Comparison of ENCODE assay signal across 8 mouse cellular contexts in the genomic region with DNA sequence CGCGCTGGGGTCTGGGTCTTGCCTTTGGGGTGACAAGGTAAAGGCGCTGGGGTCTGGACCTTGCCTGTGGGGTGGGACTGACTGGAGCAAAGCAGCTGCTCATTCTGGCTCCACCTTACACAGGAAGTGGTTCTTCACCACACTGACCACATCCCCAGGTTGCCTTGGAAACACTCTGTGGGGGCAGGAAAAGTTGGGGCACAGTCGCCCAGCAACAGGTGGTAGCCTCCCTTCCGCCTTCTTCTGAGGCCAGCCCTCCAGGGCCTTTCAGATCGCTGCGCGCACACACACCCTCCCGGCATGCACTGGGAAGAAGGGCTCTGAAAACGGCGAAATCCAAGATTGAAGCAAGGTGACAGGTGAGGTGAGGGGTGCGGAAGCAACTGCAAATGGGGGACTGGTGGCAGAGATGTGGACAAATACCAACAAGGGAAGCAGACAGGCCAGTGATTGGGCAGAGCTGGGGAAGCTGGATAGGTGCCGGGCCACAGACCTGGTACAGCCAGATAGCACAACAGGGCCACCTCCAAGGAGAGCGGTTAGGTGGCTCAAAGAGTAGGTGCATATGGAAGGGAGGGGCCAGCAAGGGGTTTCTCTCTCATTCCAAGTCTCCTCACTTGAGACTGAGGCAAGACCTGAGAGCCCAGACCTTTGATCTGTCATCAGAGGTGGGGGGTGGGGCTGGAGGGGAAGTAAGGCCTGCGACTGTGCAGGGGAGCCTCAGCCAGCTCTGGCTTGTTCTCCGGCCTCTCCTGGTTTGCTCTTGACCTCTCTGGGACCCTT. TPM values are rescaled to one million over a fixed set of nuclear protein-coding genes. Genes with fewer than 3 reads are reported as not detected.
DNase-seq lines count a peak whose midpoint lies in the region; ATAC-seq and TF ChIP-seq lines count a peak whose summit lies in the region.

A gene (plus strand): TSS at position 246 of the 783 bp plus-strand sequence.

- WGBS in heart, postnatal 0 days = 62% methylated on average over 16 of the region's 16 CpGs
- 58% methylated on average over 16 of the region's 16 CpGs for WGBS in limb, embryonic 13.5 days

- H3K4me1 ChIP-seq in heart, postnatal 0 days (ENCODE audit: control insufficient read depth, insufficient read depth) = peaks cover 9% of the 10 kb centered on the region; the same call in 1 of the 2 replicates
- H3K4me1 ChIP-seq in limb, embryonic 13.5 days = 0 out of 2 replicates have a peak, but pooled peaks cover 12% of the 10 kb centered on the region

- H3K9me3 ChIP-seq in heart, postnatal 0 days (replicated peaks; ENCODE audit: control insufficient read depth, low read length) = no peaks in the 10 kb centered on the region
- H3K9me3 ChIP-seq in limb, embryonic 13.5 days = no peaks in the 10 kb centered on the region

- peak; percentile 27 to 80 for DNase-seq in left cerebral cortex, postnatal 10 days (ENCODE audit: extremely low spot score in 1 of 2, low spot score in 2 of 2)
- no peak for DNase-seq in left cerebral cortex, postnatal 14 days (ENCODE audit: low spot score in 2 of 2)
- DNase-seq in brain, adult 2 months (ENCODE audit: low read depth, low spot score) = peak; percentile 51
- no peak for DNase-seq in heart, postnatal 0 days (ENCODE audit: low spot score)
- no peak for DNase-seq in frontal cortex, postnatal 25 days (ENCODE audit: low spot score in 2 of 2)
- DNase-seq in cerebellum, postnatal 14 days = no peak

- no peak for ATAC-seq in heart, postnatal 0 days (ENCODE audit: insufficient read depth, low read depth)
- peak; percentile 32; the same call in 1 of the 2 replicates for ATAC-seq in limb, embryonic 13.5 days (ENCODE audit: low FRiP score, low read depth)

- TF ChIP-seq POLR2A in myocyte (IDR thresholded peaks at IDR 0.05; ENCODE audit: insufficient read length, low read depth) = peak; percentile 46

- peak within 1 kb of the TSS; percentile 55 for H3ac ChIP-seq in myocyte (ENCODE audit: control insufficient read depth, insufficient read length)

- no peaks in the 10 kb centered on the region for H3K36me3 ChIP-seq in heart, postnatal 0 days (replicated peaks; ENCODE audit: control insufficient read depth, insufficient read depth, low read length)
- H3K36me3 ChIP-seq in limb, embryonic 13.5 days = no peaks in the 10 kb centered on the region
- H3K36me3 ChIP-seq in myocyte (ENCODE audit: control insufficient read depth, insufficient read depth) = peaks cover 9% of the 10 kb centered on the region

- H3K27me3 ChIP-seq in heart, postnatal 0 days (ENCODE audit: control insufficient read depth, insufficient read depth, low read length) = no peaks in the 10 kb centered on the region
- H3K27me3 ChIP-seq in limb, embryonic 13.5 days = 0 out of 2 replicates have a peak, but pooled peaks cover 2% of the 10 kb centered on the region
- H3K27me3 ChIP-seq in myocyte (ENCODE audit: control insufficient read depth, insufficient read depth, insufficient read length) = no peaks in the 10 kb centered on the region

- no peak for TF ChIP-seq CTCF in heart, postnatal 0 days (IDR thresholded peaks at IDR 0.05; ENCODE audit: low read depth)

- H3K27ac ChIP-seq in heart, postnatal 0 days (ENCODE audit: low read depth) = peak within 1 kb of the TSS; percentile 60; the same call in 1 of the 2 replicates
- H3K27ac ChIP-seq in limb, embryonic 13.5 days = no peak within 1 kb of the TSS

- no peak for TF ChIP-seq EP300 in heart, postnatal 0 days (IDR thresholded peaks at IDR 0.05; ENCODE audit: low read depth)

- H3K4me3 ChIP-seq in heart, postnatal 0 days (ENCODE audit: low read depth, low read length) = peak within 1 kb of the TSS; percentile 30; the same call in 1 of the 2 replicates
- peak within 1 kb of the TSS; percentile 16 for H3K4me3 ChIP-seq in limb, embryonic 13.5 days
- peak within 1 kb of the TSS; percentile 55 for H3K4me3 ChIP-seq in myocyte

- no peak within 1 kb of the TSS; the same call in 1 of the 2 replicates for H3K9ac ChIP-seq in heart, postnatal 0 days (replicated peaks; ENCODE audit: low read depth, low read length)
- no peak within 1 kb of the TSS for H3K9ac ChIP-seq in limb, embryonic 13.5 days

- intact Hi-C loops in left cerebral cortex, postnatal 10 days (cut with DNase I) = no loop called here
- intact Hi-C loops in left cerebral cortex, postnatal 14 days (cut with DNase I) = loop anchor here (5.0 kb wide), 1 partner anchor 49 kb away; a partner anchor contains a TSS

- peak within 1 kb of the TSS; percentile 32; the same call in 1 of the 2 replicates for H3K4me2 ChIP-seq in heart, postnatal 0 days (ENCODE audit: low read depth, low read length)
- H3K4me2 ChIP-seq in limb, embryonic 13.5 days (replicated peaks) = peak within 1 kb of the TSS; percentile 46
- H3K4me2 ChIP-seq in myocyte (ENCODE audit: low read depth) = peak within 1 kb of the TSS; percentile 76

- H3K79me2 ChIP-seq in myocyte (ENCODE audit: control insufficient read depth, insufficient read depth) = peaks cover 20% of the 10 kb centered on the region

TF ChIP-seq in myocyte, 11 proteins besides CTCF, POLR2A, EP300 and RAD21:
- TF ChIP-seq MAX (IDR thresholded peaks at IDR 0.05; ENCODE audit: low read depth) (no peak), TCF3 (IDR thresholded peaks at IDR 0.05; ENCODE audit: insufficient read length, low read depth) (peak; percentile 31), TCF12 (IDR thresholded peaks at IDR 0.05; ENCODE audit: insufficient read depth, poor library complexity, severe bottlenecking) (peak; percentile 57), SRF (IDR thresholded peaks at IDR 0.05; ENCODE audit: control insufficient read depth, insufficient read length, low read depth) (no peak), USF1 (IDR thresholded peaks at IDR 0.05; ENCODE audit: low read depth) (no peak), E2F4 (IDR thresholded peaks at IDR 0.05; ENCODE audit: insufficient read depth) (no peak), REST (IDR thresholded peaks at IDR 0.05; ENCODE audit: insufficient read depth, insufficient read length) (no peak), MYOG (IDR thresholded peaks at IDR 0.05; ENCODE audit: control insufficient read depth in 1 of 3, insufficient read depth in 1 of 3, insufficient read length in 2 of 3, low read depth in 2 of 3) (peak; percentile 74 to 97 (median 86)), CEBPB (IDR thresholded peaks at IDR 0.05; ENCODE audit: insufficient read depth, poor library complexity, severe bottlenecking) (no peak), POLR2AphosphoS2 (IDR thresholded peaks at IDR 0.05; ENCODE audit: insufficient read length, low read depth) (no peak), MYOD1 (IDR thresholded peaks at IDR 0.05; ENCODE audit: control insufficient read depth in 1 of 3, insufficient read length in 2 of 3, low read depth in 2 of 3) (peak in 2 of 3 experiments; percentile 96 to 97)

RNA-seq across cellular contexts. Expression of the gene that starts here (rescaled TPM):
- 1 to 10 TPM; 1.4 to 2.1 TPM for total RNA-seq in left cerebral cortex, postnatal 10 days (2021)
- 1 to 10 TPM; 1.3 to 1.6 TPM for total RNA-seq in left cerebral cortex, postnatal 14 days (2021)
- total RNA-seq in heart, postnatal 0 days (2014; rRNA removed; ENCODE audit: low replicate concordance) = 0.50 and 5.4 TPM in 2 replicates
- 0.89 and 0.94 TPM in 2 replicates for polyA plus RNA-seq in heart, postnatal 0 days (2015; fragmentation: Nextera tagmentation; extraction: Ambion mirVana)
- polyA plus RNA-seq in limb, embryonic 13.5 days (2015; fragmentation: Nextera tagmentation; extraction: Ambion mirVana) = 2.6 and 2.7 TPM in 2 replicates
- polyA plus RNA-seq in myocyte (2012; fragmentation: generic; extraction: Trizol) = 45.0 TPM

Comparison
In these comparisons a context has a peak if more than half of its experiments do, and no peak if none do; other contexts are left out.
1. RNA of the gene that starts here (polyA plus RNA-seq): 45.0 TPM in myocyte (single experiment); 2.6 to 2.7 TPM in limb, embryonic 13.5 days and 0.89 to 0.94 TPM in heart, postnatal 0 days; every median in the first group is over 10 times any median in the second.
2. DNase-seq: peak in left cerebral cortex, postnatal 10 days (2 of 2) and brain, adult 2 months (single experiment); none in left cerebral cortex, postnatal 14 days (0 of 2), heart, postnatal 0 days (single experiment), frontal cortex, postnatal 25 days (0 of 2) and cerebellum, postnatal 14 days (0 of 2).
3. Peak in every context shown above with its lines, with median percentiles within 50 percentile points of each other: H3K4me2 ChIP-seq and H3K4me3 ChIP-seq.